Mouse (Mus musculus) 416B (cell line): ENCODE measurements at regions not wholly inside any gene's neighbourhood (a gene's known extent, or its start where the extent isn't known, plus 50 kb on each side); places are given as distances from the start of the nearest gene placed in this dataset.
A peak's percentile ranks its signal among the peaks of the same experiment; 100 is the strongest.

Source experiments
- DNase-seq: peaks from one replicate; pipeline ENCODE4 v3.0.0; 2011; ENCODE audit warnings: low read depth

DNA sequence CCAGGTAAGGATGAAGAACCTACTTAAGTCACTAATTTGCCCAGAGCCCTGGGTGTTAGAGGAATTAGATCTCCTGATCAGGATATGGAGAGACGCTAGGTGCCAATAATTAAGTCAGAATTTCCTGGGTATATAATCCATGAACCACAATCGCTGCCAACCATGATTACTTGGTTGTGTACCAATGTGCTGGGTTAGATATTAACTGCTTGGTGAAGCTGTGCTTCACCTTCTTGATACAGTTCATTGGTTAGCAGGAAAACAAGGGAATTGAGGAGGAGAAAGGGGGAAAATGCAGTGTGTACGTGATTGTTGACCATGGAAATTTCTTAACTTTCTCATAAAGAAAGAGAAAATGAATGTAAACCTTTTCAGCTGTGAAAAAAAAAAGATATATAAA lies 961.7 kb upstream of the Slc39a10 start:
- no peak for DNase-seq

DNA sequence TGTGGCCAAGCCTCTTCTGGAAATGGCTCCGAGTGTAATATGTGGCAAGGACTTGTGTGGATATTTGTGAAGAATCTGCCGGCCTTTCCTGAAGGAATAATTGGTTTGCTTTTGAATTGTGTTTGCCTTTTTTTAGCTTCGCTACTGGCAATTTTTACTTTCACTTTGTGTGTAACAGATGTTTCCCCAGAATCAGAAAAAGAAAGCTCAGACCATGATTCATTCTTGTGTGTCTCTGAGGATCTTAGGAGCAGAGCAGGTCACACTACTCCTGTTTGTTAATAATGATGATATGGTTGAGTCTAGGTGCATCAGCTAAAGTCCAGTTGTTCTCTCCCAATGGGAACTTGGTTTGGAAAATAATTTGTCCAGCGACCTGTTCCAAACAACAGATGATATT lies 961.3 kb upstream of the Slc39a10 start:
- DNase-seq, result peak; percentile 9

DNA sequence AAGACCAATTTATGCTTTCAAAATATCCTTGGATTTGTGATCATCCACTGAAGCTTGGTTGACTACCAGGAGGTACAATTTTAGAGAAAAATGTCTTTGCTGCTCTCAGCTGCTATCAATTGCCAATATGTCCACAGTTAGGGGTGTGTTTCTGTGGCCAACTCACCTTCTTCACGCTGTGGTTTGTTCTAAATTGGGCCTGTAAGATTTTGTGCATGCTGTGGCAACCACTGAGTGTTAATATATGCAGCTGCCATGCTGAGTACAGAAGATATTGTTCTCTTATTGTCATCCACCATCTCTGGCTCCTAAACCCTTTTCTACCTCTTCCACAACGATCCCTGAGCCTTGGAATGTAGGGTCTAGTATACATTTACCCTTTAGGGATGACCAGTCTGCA lies 948.2 kb upstream of the Slc39a10 start:
- no peak for DNase-seq

DNA sequence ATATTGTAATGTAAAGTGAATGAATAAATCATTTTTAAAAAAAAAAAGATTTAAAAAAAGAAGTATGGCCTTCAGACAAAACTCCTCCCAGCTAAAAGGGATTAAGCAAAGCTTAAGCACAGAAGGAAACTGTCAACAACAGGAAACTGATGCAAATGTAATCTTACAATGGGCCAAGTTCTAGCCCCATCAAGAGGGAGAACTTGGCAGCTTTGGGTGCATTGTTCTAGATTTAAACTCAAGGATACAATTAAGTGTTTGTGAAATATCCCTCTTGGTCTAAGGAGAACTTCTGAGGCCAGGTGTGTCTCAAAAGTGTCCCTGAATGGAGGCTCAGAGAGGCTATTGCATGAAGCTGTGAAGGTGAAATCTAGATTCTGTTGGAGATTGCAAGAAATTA lies 941.4 kb upstream of the Slc39a10 start:
- no peak for DNase-seq

DNA sequence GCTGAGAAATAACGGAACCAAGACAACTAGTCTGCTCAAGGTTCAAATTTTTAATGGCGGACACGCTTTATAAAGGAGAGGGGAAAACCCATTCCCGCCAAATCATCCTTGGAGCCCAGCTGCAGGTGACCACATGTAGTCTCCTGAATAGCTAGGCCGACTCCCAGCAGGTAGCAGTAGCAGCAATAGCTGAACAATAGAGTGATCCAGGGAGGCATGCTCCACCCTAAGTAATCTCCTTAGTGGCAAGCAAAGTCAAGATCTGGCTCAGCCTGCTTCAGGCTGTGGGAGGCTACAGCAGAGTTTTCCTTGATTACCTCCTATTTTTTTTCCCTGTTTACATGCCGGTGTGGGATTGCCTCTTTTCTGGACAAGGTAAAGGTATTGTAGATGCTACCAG lies 934.6 kb upstream of the Slc39a10 start:
- no peak for DNase-seq

DNA sequence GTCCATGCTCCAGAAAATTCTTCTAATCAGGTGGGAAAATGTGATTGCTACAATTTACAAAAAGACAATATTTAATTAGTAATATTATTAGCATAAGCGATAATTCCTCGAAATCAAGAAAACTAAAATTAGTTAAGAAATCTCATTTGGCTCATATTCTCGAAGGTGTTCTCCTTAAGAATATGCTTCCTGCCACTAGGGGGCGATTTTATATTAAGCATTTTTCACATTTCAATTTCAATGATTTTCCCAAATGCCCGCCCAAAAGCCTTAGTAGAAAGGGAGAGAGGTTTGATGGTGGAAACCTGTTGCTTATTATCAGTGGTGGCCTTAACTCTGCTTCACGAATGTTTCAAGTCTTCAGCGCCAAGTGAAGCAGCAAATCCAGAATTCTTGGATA lies 916.9 kb upstream of the Slc39a10 start:
- peak; percentile 40 for DNase-seq

DNA sequence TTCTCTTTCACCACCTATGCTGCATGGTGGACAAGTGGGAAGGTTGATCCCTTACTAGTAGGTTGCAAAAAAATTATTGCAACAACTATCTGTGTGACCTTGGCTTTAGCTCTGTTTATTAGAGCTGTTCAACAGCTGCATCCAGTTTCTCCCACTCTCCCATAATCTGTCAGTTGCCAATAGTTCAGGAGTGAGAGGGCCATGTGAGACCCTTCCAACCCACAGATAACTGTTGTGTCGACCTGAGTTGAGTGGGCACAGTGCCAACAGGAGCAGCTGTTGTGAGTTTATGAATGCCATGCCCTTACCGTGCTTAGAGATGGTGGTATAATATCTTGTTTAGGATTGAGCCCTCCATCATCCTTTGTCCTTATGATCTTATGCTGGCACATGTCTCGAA lies 902.1 kb upstream of the Slc39a10 start:
- no peak for DNase-seq
